Mouse (Mus musculus) forebrain, embryonic 14.5 days (tissue): ENCODE data around the gene Kctd11. TPM values are rescaled to one million over a fixed set of nuclear protein-coding genes. Genes with fewer than 3 reads are reported as not detected.
"Not testable (repeated sequence)": the region's sequence is repeated elsewhere in the genome, so short reads cannot be mapped to it uniquely, and the experiment has no call there.

Source experiments
- ATAC-seq: fragments of 200-750 bp; cut with Nextera tagmentation; 2 replicates; pipeline ENCODE4 v1.8.0; 2017; ENCODE audit warnings: mild to moderate bottlenecking, moderate library complexity
- DNase-seq: peaks from one replicate; pipeline ENCODE4 v3.0.0-alpha.2; 2015; ENCODE audit warnings: low spot score
- H3K27ac ChIP-seq: fragments of 300-500 bp; sonication (generic); 2 replicates; pipeline ENCODE4 v1.5.1; 2014; ENCODE audit warnings: low read depth, mild to moderate bottlenecking, control low read depth, low read length, moderate library complexity
- H3K27me3 ChIP-seq: fragments of 300-500 bp; sonication (generic); replicated peaks from 2 replicates; pipeline ENCODE4 v1.6.1; 2014; ENCODE audit warnings: low read length, control low read depth, mixed read lengths; ENCODE audit not compliant: control insufficient read depth, insufficient read depth
- H3K36me3 ChIP-seq: fragments of 300-500 bp; sonication (generic); 2 replicates; pipeline ENCODE4 v1.6.1; 2014; ENCODE audit warnings: low read length, control low read depth; ENCODE audit not compliant: control insufficient read depth, insufficient read depth
- H3K4me1 ChIP-seq: fragments of 300-500 bp; sonication (generic); 2 replicates; pipeline ENCODE4 v1.6.1; 2014; ENCODE audit warnings: antibody characterized with exemption, low read length, control low read depth; ENCODE audit not compliant: control insufficient read depth, insufficient read depth
- H3K4me2 ChIP-seq: fragments of 300-500 bp; sonication (generic); 2 replicates; pipeline ENCODE4 v1.6.1; 2014; ENCODE audit warnings: mild to moderate bottlenecking, control low read depth, low read length
- H3K4me3 ChIP-seq: fragments of 300-500 bp; sonication (generic); 2 replicates; pipeline ENCODE4 v1.5.1; 2014; ENCODE audit warnings: low read depth, low read length, control low read depth
- H3K9ac ChIP-seq: fragments of 300-500 bp; sonication (generic); 2 replicates; pipeline ENCODE4 v1.6.1; 2014; ENCODE audit warnings: mild to moderate bottlenecking, low read length, control low read depth, moderate library complexity
- H3K9me3 ChIP-seq: fragments of 300-500 bp; sonication (generic); replicated peaks from 2 replicates; pipeline ENCODE4 v1.6.1; 2016; ENCODE audit warnings: low read length, control low read depth, mixed read lengths; ENCODE audit not compliant: control insufficient read depth
- WGBS: fragments of 180-500 bp; shearing (Covaris S2); extraction: QIAGEN DNeasy Blood & Tissue Kit; methylation state at CpG from one replicate; pipeline ENCODE4 v1.1.7; 2014; 5-methylcytosine and 5-hydroxymethylcytosine counted together
- polyA plus RNA-seq: library from polyadenylated mRNA; unstranded; fragments of >200 nt; fragmentation: Nextera tagmentation; extraction: Ambion mirVana; gene quantifications from 2 replicates; pipeline ENCODE4 v1.2.1, GENCODE M21; 2014

The Kctd11 gene
- polyA plus RNA-seq, 1 experiment from 2014 or later = 1.2 TPM

DNA sequence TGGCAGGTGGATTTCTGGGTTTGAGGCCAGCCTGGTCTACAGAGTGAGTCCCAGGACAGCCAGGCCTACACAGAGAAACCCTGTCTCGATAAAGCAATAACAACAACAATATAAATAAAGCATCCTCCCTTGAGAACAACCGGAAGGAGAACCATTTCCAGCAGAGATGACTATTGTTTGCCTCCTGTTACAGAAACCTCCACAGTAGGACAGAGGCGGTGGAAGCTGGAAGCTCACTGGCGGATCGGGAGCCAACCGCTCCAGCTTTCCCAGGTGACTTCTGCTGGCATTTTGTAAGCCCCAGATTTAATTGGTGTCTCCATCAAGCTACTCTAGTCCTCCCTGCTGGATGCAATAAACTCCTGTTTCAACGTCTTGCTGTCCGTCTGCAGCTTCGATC is 15.6 kb downstream of the Kctd11 start:
- H3K36me3 ChIP-seq = no peaks in the 10 kb centered on the region
- DNase-seq (no peak), ATAC-seq (no peak)
- no peaks in the 10 kb centered on the region for H3K9me3 ChIP-seq
- no peak overlapping the region for H3K9ac ChIP-seq
- WGBS = 86% methylated on average over 9 of the region's 9 CpGs
- no peaks in the 10 kb centered on the region for H3K4me1 ChIP-seq
- H3K4me2 ChIP-seq = no peak overlapping the region
- no peaks in the 10 kb centered on the region for H3K27me3 ChIP-seq
- H3K27ac ChIP-seq = no peak overlapping the region
- H3K4me3 ChIP-seq = no peak overlapping the region

- WGBS = 47% methylated on average over 8 of the region's 8 CpGs
- Histone ChIP-seq H3K27ac (no peak overlapping the region), H3K4me1 (no peaks in the 10 kb centered on the region), H3K4me3 (no peak overlapping the region), H3K36me3 (no peaks in the 10 kb centered on the region), H3K4me2 (no peak overlapping the region), H3K27me3 (no peaks in the 10 kb centered on the region), H3K9me3 (no peaks in the 10 kb centered on the region), H3K9ac (no peak overlapping the region)
- DNase-seq (no peak), ATAC-seq (no peak)
Measured at GRCm38 (mm10) chr11:69864138-69864860, 16.9 kb downstream of the Kctd11 start.

- not testable (repeated sequence) for H3K4me1 ChIP-seq, ATAC-seq, H3K36me3 ChIP-seq, H3K4me3 ChIP-seq, H3K27ac ChIP-seq, H3K9me3 ChIP-seq, DNase-seq, H3K27me3 ChIP-seq, H3K4me2 ChIP-seq, H3K9ac ChIP-seq
- 87% methylated on average over 3 of the region's 3 CpGs for WGBS
Measured at GRCm38 (mm10) chr11:69863729-69864128, 17.5 kb downstream of the Kctd11 start.

DNA sequence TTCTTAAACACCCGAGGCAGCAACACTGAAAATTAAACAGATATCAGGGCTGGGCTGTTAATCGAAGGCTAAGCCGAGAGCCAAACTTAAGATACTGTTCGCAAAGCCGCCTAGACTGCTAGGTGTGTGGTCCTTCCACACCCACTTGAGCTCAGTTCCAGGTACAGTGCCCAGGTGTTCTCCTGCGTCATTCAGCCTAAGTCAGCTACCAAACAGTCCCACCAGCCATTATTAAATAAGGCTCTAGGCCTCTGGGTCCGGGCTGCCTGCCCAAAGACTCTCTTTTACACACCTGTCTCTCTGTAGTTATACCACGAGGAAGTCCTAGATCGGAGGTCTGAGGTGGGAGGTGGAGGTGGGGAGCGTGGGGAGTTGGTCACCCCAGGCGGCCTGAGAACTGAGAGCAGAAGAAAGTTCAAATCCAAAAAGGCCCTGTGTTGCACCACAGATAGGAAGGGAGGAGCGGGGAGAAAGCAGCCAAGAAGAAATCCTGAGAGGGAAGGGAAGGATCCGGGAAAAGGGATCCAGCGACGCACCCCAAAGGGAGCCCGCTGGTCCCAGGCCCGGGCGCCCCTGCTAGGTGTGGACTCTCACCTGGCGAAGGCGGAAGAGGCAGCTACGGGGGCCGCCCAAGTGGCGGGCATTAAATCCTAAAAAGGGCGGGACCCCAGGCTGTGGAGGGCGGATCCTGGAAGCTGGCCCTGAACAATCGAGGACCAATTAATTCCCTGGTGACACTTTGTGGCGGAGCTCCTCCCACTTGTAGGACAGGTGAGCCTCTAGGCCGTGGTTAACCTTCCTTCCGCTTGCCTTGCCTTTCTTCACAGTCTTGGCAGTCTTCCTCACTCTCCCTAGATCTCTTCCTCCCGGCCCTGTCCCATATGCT is 22.9 kb downstream of the Kctd11 start, which contains the start of gene Tnk1:
Tnk1 (minus strand) TSS at position 618 of the 886 bp plus-strand sequence.
- 21% methylated on average over 29 of the region's 30 CpGs for WGBS
- no peak for ATAC-seq
- H3K4me3 ChIP-seq = no peak within 1 kb of the TSS
- DNase-seq = no peak
- H3K9me3 ChIP-seq = no peaks in the 10 kb centered on the region
- H3K36me3 ChIP-seq = no peaks in the 10 kb centered on the region
- peaks cover 9% of the 10 kb centered on the region; the same call in 1 of the 2 replicates for H3K27me3 ChIP-seq
- H3K4me2 ChIP-seq = no peak within 1 kb of the TSS
- H3K27ac ChIP-seq = no peak within 1 kb of the TSS
- no peaks in the 10 kb centered on the region; the same call in 1 of the 2 replicates for H3K4me1 ChIP-seq
- H3K9ac ChIP-seq = no peak within 1 kb of the TSS

DNA sequence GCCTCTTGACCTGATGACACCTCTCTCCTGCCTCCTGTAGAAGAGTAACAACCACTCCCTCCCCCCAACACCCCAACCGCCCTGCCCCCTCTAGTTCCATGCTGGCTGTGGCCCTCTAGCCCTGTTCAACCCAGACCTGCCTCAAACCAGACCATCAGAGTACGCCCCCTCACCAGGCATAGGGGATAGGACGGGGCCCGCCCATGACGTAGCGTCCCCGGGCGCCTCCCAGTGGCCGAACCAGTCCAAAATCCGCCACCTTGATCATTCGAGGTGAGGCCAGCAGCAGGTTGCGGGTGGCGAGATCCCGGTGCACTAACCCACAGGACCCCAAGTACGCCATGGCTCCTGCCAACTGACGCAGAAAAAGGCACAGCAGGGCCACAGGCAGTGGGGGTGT is 25.9 kb downstream of the Kctd11 start:
- no peak overlapping the region for H3K27ac ChIP-seq
- H3K4me3 ChIP-seq = no peak overlapping the region
- H3K9me3 ChIP-seq = no peaks in the 10 kb centered on the region
- WGBS = 23% methylated on average over 16 of the region's 16 CpGs
- DNase-seq (peak; percentile 39), ATAC-seq (peak; percentile 57)
- H3K9ac ChIP-seq = no peak overlapping the region
- H3K4me1 ChIP-seq = no peaks in the 10 kb centered on the region; the same call in 1 of the 2 replicates
- peaks cover 9% of the 10 kb centered on the region; the same call in 1 of the 2 replicates for H3K27me3 ChIP-seq
- H3K4me2 ChIP-seq = no peak overlapping the region
- H3K36me3 ChIP-seq = peaks cover 26% of the 10 kb centered on the region

DNA sequence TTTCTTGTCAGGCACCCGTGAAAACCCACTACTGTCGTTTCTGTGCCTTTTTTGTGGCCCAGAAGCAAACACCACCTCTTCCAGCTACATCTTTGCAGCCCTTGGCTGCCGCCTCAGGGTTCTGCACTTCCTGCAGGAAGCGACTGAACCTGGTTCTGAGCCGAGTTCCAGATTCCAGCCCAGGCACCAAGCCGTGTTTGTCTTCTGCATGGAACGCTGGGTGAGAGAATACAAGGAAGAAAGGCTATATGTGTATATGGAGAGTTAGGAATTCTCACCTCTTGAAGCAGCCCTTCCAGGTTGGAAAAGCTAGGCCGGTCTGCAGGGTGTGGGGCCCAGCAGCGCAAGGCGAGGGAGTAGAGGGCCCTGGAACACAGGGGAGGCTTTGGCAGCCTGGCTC is 26.5 kb downstream of the Kctd11 start:
- no peak overlapping the region for H3K9ac ChIP-seq
- 90% methylated on average over 10 of the region's 10 CpGs for WGBS
- H3K27ac ChIP-seq = no peak overlapping the region
- H3K36me3 ChIP-seq = peaks cover 32% of the 10 kb centered on the region
- no peak overlapping the region for H3K4me2 ChIP-seq
- DNase-seq (no peak), ATAC-seq (no peak)
- no peaks in the 10 kb centered on the region for H3K9me3 ChIP-seq
- peaks cover 9% of the 10 kb centered on the region; the same call in 1 of the 2 replicates for H3K27me3 ChIP-seq
- no peak overlapping the region for H3K4me3 ChIP-seq
- no peaks in the 10 kb centered on the region; the same call in 1 of the 2 replicates for H3K4me1 ChIP-seq

DNA sequence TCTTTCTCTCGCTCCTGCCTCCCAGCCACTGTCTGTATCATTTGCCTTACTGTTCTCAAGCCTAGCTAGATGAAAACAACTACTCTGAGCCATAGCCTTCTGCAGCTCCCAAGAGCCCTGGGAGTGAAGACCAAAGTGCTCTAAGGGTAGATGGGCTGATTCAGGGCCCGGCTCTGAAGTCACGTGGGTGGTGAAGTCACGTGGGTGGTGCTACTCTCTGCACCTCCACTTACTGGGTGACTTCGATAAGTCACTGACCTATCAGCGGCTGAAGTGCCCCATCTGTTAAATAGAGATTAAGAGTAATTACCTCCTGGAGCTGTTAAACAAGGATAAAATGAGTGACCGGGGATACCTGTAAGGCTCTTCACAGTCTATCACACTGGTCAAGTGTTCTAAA is 27.2 kb downstream of the Kctd11 start:
- Histone ChIP-seq H3K4me3 (no peak overlapping the region), H3K27ac (no peak overlapping the region), H3K9me3 (no peaks in the 10 kb centered on the region), H3K4me1 (no peaks in the 10 kb centered on the region; the same call in 1 of the 2 replicates), H3K27me3 (peaks cover 9% of the 10 kb centered on the region; the same call in 1 of the 2 replicates), H3K36me3 (peaks cover 39% of the 10 kb centered on the region), H3K9ac (no peak overlapping the region), H3K4me2 (no peak overlapping the region)
- ATAC-seq = no peak
- 80% methylated on average over 7 of the region's 7 CpGs for WGBS
- DNase-seq = no peak

DNA sequence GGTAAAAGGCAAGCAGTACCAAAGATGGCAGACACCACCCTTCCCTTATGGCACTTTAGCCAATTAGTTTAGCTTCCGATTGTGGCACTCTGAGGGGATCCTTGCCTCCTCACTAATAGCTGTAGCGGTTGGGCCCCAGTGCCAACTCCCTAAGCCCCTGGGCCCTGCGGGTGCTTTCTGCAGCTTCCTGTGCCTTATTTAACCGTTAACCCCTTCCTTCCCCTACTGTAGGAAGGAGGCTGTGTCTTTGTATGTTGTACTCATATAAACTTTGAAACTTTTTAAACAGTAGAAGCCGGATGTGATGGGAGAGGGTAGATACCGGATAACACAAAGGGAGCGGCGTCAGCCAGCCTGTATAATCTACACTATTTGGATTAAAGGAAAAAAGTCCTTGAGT is 30.5 kb downstream of the Kctd11 start:
- Histone ChIP-seq H3K27me3 (no peaks in the 10 kb centered on the region), H3K9me3 (no peaks in the 10 kb centered on the region), H3K4me2 (no peak overlapping the region), H3K4me1 (peaks cover 11% of the 10 kb centered on the region), H3K9ac (no peak overlapping the region), H3K27ac (no peak overlapping the region), H3K4me3 (no peak overlapping the region), H3K36me3 (peaks cover 52% of the 10 kb centered on the region)
- no peak for DNase-seq
- no peak for ATAC-seq
- WGBS = 74% methylated on average over 8 of the region's 8 CpGs
